Mouse (Mus musculus) activated CD4-positive, CD25-positive, alpha-beta regulatory T cell, adult 4 months (primary cell): ENCODE data around the gene Ccl9. TPM values are rescaled to one million over a fixed set of nuclear protein-coding genes. Genes with fewer than 3 reads are reported as not detected.

Experiments used
- ATAC-seq: one replicate; pipeline ENCODE4 v1.8.0; 2017
- polyA plus RNA-seq, 2 experiments: library from polyadenylated mRNA; unstranded; fragments of 100-300 nt; shearing (Covaris generic); gene quantifications; one replicate each; pipeline ENCODE4 v1.2.1; 2017

Ccl9 gene
- polyA plus RNA-seq, 2 experiments from 2014 or later: 0.67 TPM; not detected in 1

DNA sequence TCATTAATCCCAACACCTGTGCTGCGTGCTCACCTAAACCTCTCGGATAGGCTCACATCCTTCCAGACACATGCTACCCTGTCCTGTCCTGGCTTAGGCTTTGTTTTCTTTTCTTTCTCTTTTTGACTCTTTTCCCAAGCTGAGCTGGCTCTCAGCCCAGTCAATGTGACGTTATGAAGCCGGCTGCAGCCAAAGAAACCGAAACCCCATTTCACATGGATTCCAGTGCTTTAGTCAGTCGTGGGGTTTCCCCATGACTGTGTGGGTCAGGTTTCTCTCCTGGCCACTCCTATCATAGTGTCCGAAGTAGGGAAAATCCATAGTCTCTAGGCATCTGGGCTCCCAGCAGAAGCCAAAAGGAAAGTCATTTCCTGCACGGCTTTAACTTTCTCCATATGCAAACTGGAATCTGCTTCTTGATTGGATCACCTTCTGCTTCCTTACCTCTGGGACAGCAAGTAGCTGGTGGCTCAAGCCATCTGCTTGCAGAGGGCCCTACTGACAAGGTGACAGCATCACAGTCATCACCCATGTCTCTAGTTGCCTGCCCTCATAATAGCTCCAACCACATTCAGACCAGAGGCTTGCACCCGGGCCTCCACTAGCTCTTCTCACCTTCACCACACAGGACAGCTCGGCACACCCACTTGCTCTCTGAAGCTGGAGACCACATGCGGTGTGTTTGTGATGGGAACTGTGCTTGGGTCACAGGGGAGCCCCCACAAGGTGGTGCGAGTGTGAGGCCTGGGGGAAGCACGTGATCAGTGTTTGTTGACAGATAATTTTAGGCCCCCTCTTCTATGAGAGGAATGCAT is 43.6 kb downstream of the Ccl9 start:
- peak; percentile 62 for ATAC-seq

DNA sequence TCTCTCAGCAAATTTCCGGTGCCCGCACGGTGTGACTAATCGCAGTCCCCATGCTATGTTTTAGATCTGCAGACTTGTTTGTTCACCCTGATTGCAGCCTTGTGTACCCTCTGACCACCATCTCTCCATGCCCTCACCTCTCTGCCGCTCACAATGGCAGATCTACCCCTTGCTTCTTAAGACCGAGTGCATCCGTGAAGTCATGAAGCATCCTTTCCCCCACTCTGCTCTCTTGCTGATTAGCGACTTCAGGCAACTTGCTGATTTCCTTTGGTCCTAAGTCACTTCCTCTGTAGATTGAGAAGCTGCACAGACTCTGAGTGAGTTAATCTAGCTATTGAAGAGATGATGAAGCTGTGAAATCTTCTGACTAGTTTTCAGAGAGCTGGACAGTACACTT is 44.3 kb downstream of the Ccl9 start:
- peak; percentile 33 for ATAC-seq

- ATAC-seq: no peak
Measured at GRCm38 (mm10) chr11:83533192-83533591, 45.2 kb downstream of the Ccl9 start.

- no peak for ATAC-seq
Measured at GRCm38 (mm10) chr11:83530360-83530759, 48.1 kb downstream of the Ccl9 start, which contains the start of gene Ccl5. Gene Ccl5, minus strand, starts transcription at chr11:83530518.

DNA sequence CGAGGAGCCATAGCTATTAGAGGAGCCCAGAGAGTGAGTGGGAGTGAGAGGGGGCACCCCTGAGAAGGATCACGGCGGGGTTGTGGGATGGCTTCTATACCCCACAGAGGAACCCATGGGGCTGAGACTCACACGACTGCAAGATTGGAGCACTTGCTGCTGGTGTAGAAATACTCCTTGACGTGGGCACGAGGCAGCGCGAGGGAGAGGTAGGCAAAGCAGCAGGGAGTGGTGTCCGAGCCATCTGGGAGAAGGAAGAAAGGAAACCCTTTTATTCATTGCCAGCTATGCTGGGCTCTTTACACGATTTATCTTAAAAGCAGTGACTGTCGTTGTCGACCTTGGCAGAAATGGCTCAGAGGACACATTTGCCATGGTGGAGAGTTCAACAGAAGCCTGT is 49.4 kb downstream of the Ccl9 start:
- ATAC-seq: no peak

Other genes starting within 250 kb of the Ccl9 start
- gene Rasl10b, start 169.5 kb downstream of the Ccl9 start, polyA plus RNA-seq: not detected
- gene Gas2l2, start 149.2 kb downstream of the Ccl9 start, polyA plus RNA-seq: not detected
- gene 1700020L24Rik, start 141.0 kb downstream of the Ccl9 start, polyA plus RNA-seq: under 1 TPM; 0.71 to 0.92 TPM
- gene Mmp28, start 115.6 kb downstream of the Ccl9 start, polyA plus RNA-seq: not detected
- gene Taf15, start 105.5 kb downstream of the Ccl9 start, polyA plus RNA-seq: 10 to 100 TPM; 10.8 to 12.5 TPM
- under 1 TPM; 0.25 to 0.46 TPM for gene Heatr9, start 56.5 kb downstream of the Ccl9 start, polyA plus RNA-seq
- gene Ccl5, start 48.1 kb downstream of the Ccl9 start, polyA plus RNA-seq: 100 to 1,000 TPM; 462 to 551 TPM
- gene Ccl6, start 14.5 kb upstream of the Ccl9 start, polyA plus RNA-seq: 1 to 10 TPM in 1 of 2 experiments, not detected in 1; 1.4 TPM
- gene Rpl9-ps1, start 67.0 kb upstream of the Ccl9 start, polyA plus RNA-seq: 1 to 10 TPM in 1 of 2 experiments, not detected in 1; 2.2 TPM
- 1 to 10 TPM; 1.2 to 5.1 TPM for gene Ccl3, start 70.7 kb upstream of the Ccl9 start, polyA plus RNA-seq
- gene Ccl4, start 83.9 kb upstream of the Ccl9 start, polyA plus RNA-seq: 10 to 100 TPM; 14.3 to 40.5 TPM
- gene Wfdc17, start 125.4 kb upstream of the Ccl9 start, polyA plus RNA-seq: not detected
- not detected for gene Wfdc18, start 130.4 kb upstream of the Ccl9 start, polyA plus RNA-seq
- not detected for gene Wfdc21, start 168.3 kb upstream of the Ccl9 start, polyA plus RNA-seq
- 10 to 100 TPM; 27.8 to 28.1 TPM for gene Heatr6, start 175.1 kb upstream of the Ccl9 start, polyA plus RNA-seq